Mouse (Mus musculus) hindbrain, postnatal 0 days (tissue): ENCODE measurements at regions not wholly inside any gene's neighbourhood (a gene's known extent, or its start where the extent isn't known, plus 50 kb on each side); places are given as distances from the start of the nearest gene placed in this dataset.

ENCODE experiments used
- ATAC-seq: fragments of 200-750 bp; cut with Nextera tagmentation; 2 replicates; pipeline ENCODE4 v1.8.0; 2017; ENCODE audit warnings: mild to moderate bottlenecking, moderate TSS enrichment, moderate library complexity
- DNase-seq: peaks from one replicate; pipeline ENCODE4 v3.0.0-alpha.2; 2015; ENCODE audit warnings: low spot score
- H3K27ac ChIP-seq: fragments of 300-500 bp; sonication (generic); 2 replicates; pipeline ENCODE4 v1.5.1; 2014; ENCODE audit warnings: mild to moderate bottlenecking
- H3K27me3 ChIP-seq: fragments of 300-500 bp; sonication (generic); 2 replicates; pipeline ENCODE4 v1.6.1; 2014; ENCODE audit warnings: low read length, mixed read lengths; ENCODE audit not compliant: insufficient read depth
- H3K36me3 ChIP-seq: fragments of 300-500 bp; sonication (generic); 2 replicates; pipeline ENCODE4 v1.6.1; 2014; ENCODE audit warnings: low read length, mixed read lengths; ENCODE audit not compliant: insufficient read depth
- H3K4me1 ChIP-seq: fragments of 300-500 bp; sonication (generic); 2 replicates; pipeline ENCODE4 v1.6.1; 2014; ENCODE audit warnings: antibody characterized with exemption, low read length, mixed read lengths; ENCODE audit not compliant: insufficient read depth
- H3K4me2 ChIP-seq: fragments of 300-500 bp; sonication (generic); 2 replicates; pipeline ENCODE4 v1.6.1; 2014; ENCODE audit warnings: low read depth, mild to moderate bottlenecking, low read length, moderate library complexity, mixed read lengths
- H3K4me3 ChIP-seq: fragments of 300-500 bp; sonication (generic); 2 replicates; pipeline ENCODE4 v1.5.1; 2014; ENCODE audit warnings: low read length
- H3K9ac ChIP-seq: fragments of 300-500 bp; sonication (generic); replicated peaks from 2 replicates; pipeline ENCODE4 v1.6.1; 2014; ENCODE audit warnings: mild to moderate bottlenecking, low read length, moderate library complexity, mixed read lengths
- H3K9me3 ChIP-seq: fragments of 300-500 bp; sonication (generic); 2 replicates; pipeline ENCODE4 v1.6.1; 2016; ENCODE audit warnings: low read length, mixed read lengths
- CTCF ChIP-seq: IDR thresholded peaks from 2 replicates; pipeline ENCODE4 v1.5.1; 2016; ENCODE audit warnings: antibody characterized with exemption, control low read depth, low read depth
- WGBS: fragments of 180-500 bp; shearing (Covaris S2); extraction: QIAGEN DNeasy Blood & Tissue Kit; methylation state at CpG from one replicate; pipeline ENCODE4 v1.1.7; 2014; 5-methylcytosine and 5-hydroxymethylcytosine counted together

GRCm38 (mm10) chr11:117586063-117586462 lies 68.0 kb upstream of the Tnrc6c start:
- WGBS, result 54% methylated on average over 4 of the region's 4 CpGs
- Histone ChIP-seq H3K4me3 (no peak overlapping the region), H3K27me3 (no peaks in the 10 kb centered on the region), H3K4me1 (no peaks in the 10 kb centered on the region), H3K27ac (no peak overlapping the region), H3K9me3 (no peaks in the 10 kb centered on the region), H3K4me2 (no peak overlapping the region), H3K9ac (no peak overlapping the region), H3K36me3 (no peaks in the 10 kb centered on the region)
- DNase-seq (no peak), ATAC-seq (no peak)
- no peak for TF ChIP-seq CTCF

GRCm38 (mm10) chr11:117586857-117587425 lies 67.1 kb upstream of the Tnrc6c start:
- Histone ChIP-seq H3K4me3 (no peak overlapping the region), H3K9ac (no peak overlapping the region), H3K27me3 (no peaks in the 10 kb centered on the region), H3K27ac (no peak overlapping the region), H3K4me2 (no peak overlapping the region), H3K4me1 (no peaks in the 10 kb centered on the region), H3K9me3 (no peaks in the 10 kb centered on the region), H3K36me3 (no peaks in the 10 kb centered on the region)
- TF ChIP-seq CTCF, result no peak
- DNase-seq (no peak), ATAC-seq (no peak)
- 68% methylated on average over 7 of the region's 7 CpGs for WGBS

GRCm38 (mm10) chr11:117589006-117589405 lies 65.1 kb upstream of the Tnrc6c start:
- no peaks in the 10 kb centered on the region for H3K9me3 ChIP-seq
- no peaks in the 10 kb centered on the region for H3K4me1 ChIP-seq
- no peak overlapping the region for H3K4me3 ChIP-seq
- no peaks in the 10 kb centered on the region for H3K36me3 ChIP-seq
- DNase-seq (no peak), ATAC-seq (no peak)
- WGBS, result 69% methylated on average over 8 of the region's 8 CpGs
- H3K9ac ChIP-seq, result no peak overlapping the region
- TF ChIP-seq CTCF, result no peak
- no peaks in the 10 kb centered on the region for H3K27me3 ChIP-seq
- no peak overlapping the region for H3K27ac ChIP-seq
- H3K4me2 ChIP-seq, result no peak overlapping the region

- 80% methylated on average over 14 of the region's 14 CpGs for WGBS
- no peak for DNase-seq
- Histone ChIP-seq H3K4me2 (no peak overlapping the region), H3K9ac (no peak overlapping the region), H3K27me3 (no peaks in the 10 kb centered on the region), H3K9me3 (no peaks in the 10 kb centered on the region), H3K4me1 (no peaks in the 10 kb centered on the region), H3K36me3 (no peaks in the 10 kb centered on the region), H3K4me3 (no peak overlapping the region), H3K27ac (no peak overlapping the region)
- no peak for ATAC-seq
- no peak for TF ChIP-seq CTCF
Observed at GRCm38 (mm10) chr11:117589422-117589821, 64.7 kb upstream of the Tnrc6c start.

GRCm38 (mm10) chr11:117592570-117592969 lies 61.5 kb upstream of the Tnrc6c start:
- ATAC-seq, result no peak
- peaks cover 11% of the 10 kb centered on the region; the same call in 1 of the 2 replicates for H3K4me1 ChIP-seq
- H3K27ac ChIP-seq, result no peak overlapping the region
- no peak overlapping the region for H3K9ac ChIP-seq
- DNase-seq, result no peak
- no peak overlapping the region for H3K4me3 ChIP-seq
- no peaks in the 10 kb centered on the region for H3K36me3 ChIP-seq
- TF ChIP-seq CTCF, result no peak
- no peaks in the 10 kb centered on the region for H3K27me3 ChIP-seq
- no peaks in the 10 kb centered on the region for H3K9me3 ChIP-seq
- H3K4me2 ChIP-seq, result no peak overlapping the region
- 56% methylated on average over 3 of the region's 3 CpGs for WGBS

GRCm38 (mm10) chr11:117596201-117596600 lies 57.9 kb upstream of the Tnrc6c start:
- Histone ChIP-seq H3K27ac (no peak overlapping the region), H3K4me2 (no peak overlapping the region), H3K4me1 (peaks cover 33% of the 10 kb centered on the region; the same call in 1 of the 2 replicates), H3K36me3 (no peaks in the 10 kb centered on the region), H3K9me3 (no peaks in the 10 kb centered on the region), H3K27me3 (peaks cover 6% of the 10 kb centered on the region; the same call in 1 of the 2 replicates), H3K4me3 (no peak overlapping the region), H3K9ac (no peak overlapping the region)
- WGBS, result 38% methylated on average over 6 of the region's 6 CpGs
- DNase-seq, result peak; percentile 75
- peak; percentile 55 for TF ChIP-seq CTCF
- 0 out of 2 replicates have a peak, but pooled peaks have one; percentile 24 for ATAC-seq

- no peak for TF ChIP-seq CTCF
- peaks cover 33% of the 10 kb centered on the region; the same call in 1 of the 2 replicates for H3K4me1 ChIP-seq
- 17% methylated on average over 5 of the region's 5 CpGs for WGBS
- H3K9ac ChIP-seq, result no peak overlapping the region
- DNase-seq (no peak), ATAC-seq (peak; percentile 4; the same call in 1 of the 2 replicates)
- H3K4me2 ChIP-seq, result peak overlapping the region; percentile 41
- H3K27me3 ChIP-seq, result peaks cover 6% of the 10 kb centered on the region; the same call in 1 of the 2 replicates
- no peaks in the 10 kb centered on the region for H3K36me3 ChIP-seq
- H3K4me3 ChIP-seq, result no peak overlapping the region
- H3K9me3 ChIP-seq, result no peaks in the 10 kb centered on the region
- H3K27ac ChIP-seq, result peak overlapping the region; percentile 49
Observed at GRCm38 (mm10) chr11:117597754-117598153, 56.3 kb upstream of the Tnrc6c start.
